Mouse (Mus musculus) heart, embryonic 12.5 days (tissue): ENCODE data around the gene Elmo2. TPM values are rescaled to one million over a fixed set of nuclear protein-coding genes. Genes with fewer than 3 reads are reported as not detected.

Source experiments
- ATAC-seq: fragments of 200-750 bp; cut with Nextera tagmentation; 2 replicates; pipeline ENCODE4 v1.8.0; 2017; ENCODE audit warnings: moderate TSS enrichment, moderate library complexity; ENCODE audit not compliant: insufficient number of reproducible peaks, low FRiP score
- H3K27ac ChIP-seq: fragments of 300-500 bp; sonication (generic); 2 replicates; pipeline ENCODE4 v1.5.1; 2016; ENCODE audit warnings: mild to moderate bottlenecking, moderate library complexity; ENCODE audit not compliant: poor library complexity, severe bottlenecking
- H3K27me3 ChIP-seq: fragments of 300-500 bp; sonication (generic); replicated peaks from 2 replicates; pipeline ENCODE4 v1.6.1; 2016; ENCODE audit warnings: mild to moderate bottlenecking, moderate library complexity
- H3K36me3 ChIP-seq: fragments of 300-500 bp; sonication (generic); 2 replicates; pipeline ENCODE4 v1.6.1; 2016; ENCODE audit warnings: mild to moderate bottlenecking, moderate library complexity
- H3K4me1 ChIP-seq: fragments of 300-500 bp; sonication (generic); replicated peaks from 2 replicates; pipeline ENCODE4 v1.6.1; 2016; ENCODE audit warnings: mild to moderate bottlenecking
- H3K4me2 ChIP-seq: fragments of 300-500 bp; sonication (generic); 2 replicates; pipeline ENCODE4 v1.6.1; 2016; ENCODE audit warnings: mild to moderate bottlenecking, moderate library complexity
- H3K4me3 ChIP-seq: fragments of 300-500 bp; sonication (generic); 2 replicates; pipeline ENCODE4 v1.5.1; 2016; ENCODE audit warnings: mild to moderate bottlenecking
- H3K9ac ChIP-seq: fragments of 300-500 bp; sonication (generic); 2 replicates; pipeline ENCODE4 v1.6.1; 2016; ENCODE audit warnings: mild to moderate bottlenecking, moderate library complexity
- H3K9me3 ChIP-seq: fragments of 300-500 bp; sonication (generic); replicated peaks from 2 replicates; pipeline ENCODE4 v1.6.1; 2016; ENCODE audit warnings: mild to moderate bottlenecking, moderate library complexity
- WGBS: fragments of 180-500 bp; shearing (Covaris S2); methylation state at CpG from one replicate; pipeline ENCODE4 v1.1.7; 2016; 5-methylcytosine and 5-hydroxymethylcytosine counted together
- polyA plus RNA-seq: library from polyadenylated mRNA; unstranded; fragments of >200 nt; fragmentation: Nextera tagmentation; extraction: Ambion mirVana; gene quantifications from 2 replicates; pipeline ENCODE4 v1.2.1, GENCODE M21; 2016

Gene Elmo2
- polyA plus RNA-seq, 1 experiment from 2014 or later: 47.1 TPM

GRCm38 (mm10) chr2:165277188-165277740 is 49.0 kb downstream of the Elmo2 start:
- 80% methylated on average over 5 of the region's 5 CpGs for WGBS
- no peak for ATAC-seq
- H3K27ac ChIP-seq: no peak overlapping the region
- no peak overlapping the region for H3K4me2 ChIP-seq
- H3K4me3 ChIP-seq: no peak overlapping the region
- 0 out of 2 replicates have a peak, but pooled peaks cover 4% of the 10 kb centered on the region for H3K27me3 ChIP-seq
- peaks cover 2% of the 10 kb centered on the region; the same call in 1 of the 2 replicates for H3K4me1 ChIP-seq
- H3K36me3 ChIP-seq: peaks cover 33% of the 10 kb centered on the region
- no peaks in the 10 kb centered on the region for H3K9me3 ChIP-seq
- H3K9ac ChIP-seq: no peak overlapping the region

GRCm38 (mm10) chr2:165275824-165276223 is 50.5 kb downstream of the Elmo2 start:
- Histone ChIP-seq H3K4me3 (no peak overlapping the region), H3K27me3 (0 out of 2 replicates have a peak, but pooled peaks cover 11% of the 10 kb centered on the region), H3K36me3 (peaks cover 25% of the 10 kb centered on the region), H3K4me1 (peaks cover 12% of the 10 kb centered on the region), H3K27ac (no peak overlapping the region), H3K9ac (no peak overlapping the region), H3K9me3 (no peaks in the 10 kb centered on the region), H3K4me2 (no peak overlapping the region)
- no peak for ATAC-seq
- WGBS: 34% methylated on average over 8 of the region's 8 CpGs

- H3K4me2 ChIP-seq: no peak overlapping the region
- peaks cover 19% of the 10 kb centered on the region for H3K36me3 ChIP-seq
- ATAC-seq: 0 out of 2 replicates have a peak, but pooled peaks have one; percentile 6
- H3K4me3 ChIP-seq: no peak overlapping the region
- no peaks in the 10 kb centered on the region for H3K9me3 ChIP-seq
- 56% methylated on average over 8 of the region's 8 CpGs for WGBS
- 0 out of 2 replicates have a peak, but pooled peaks cover 11% of the 10 kb centered on the region for H3K27me3 ChIP-seq
- H3K9ac ChIP-seq: no peak overlapping the region
- peaks cover 19% of the 10 kb centered on the region for H3K4me1 ChIP-seq
- H3K27ac ChIP-seq: no peak overlapping the region
These were observed 51.1 kb downstream of the Elmo2 start for GRCm38 (mm10) chr2:165275124-165275640.

GRCm38 (mm10) chr2:165273589-165273988 is 52.7 kb downstream of the Elmo2 start:
- peaks cover 13% of the 10 kb centered on the region; the same call in 1 of the 2 replicates for H3K27me3 ChIP-seq
- WGBS: 36% methylated on average over 4 of the region's 4 CpGs
- no peak overlapping the region for H3K27ac ChIP-seq
- H3K9ac ChIP-seq: no peak overlapping the region
- ATAC-seq: no peak
- H3K4me1 ChIP-seq: peaks cover 20% of the 10 kb centered on the region
- peaks cover 15% of the 10 kb centered on the region for H3K36me3 ChIP-seq
- no peak overlapping the region for H3K4me3 ChIP-seq
- no peaks in the 10 kb centered on the region for H3K9me3 ChIP-seq
- H3K4me2 ChIP-seq: no peak overlapping the region

GRCm38 (mm10) chr2:165271326-165271725 is 55.0 kb downstream of the Elmo2 start:
- WGBS: 13% methylated on average over 8 of the region's 8 CpGs
- no peaks in the 10 kb centered on the region for H3K36me3 ChIP-seq
- H3K4me3 ChIP-seq: no peak overlapping the region
- ATAC-seq: no peak
- peaks cover 31% of the 10 kb centered on the region for H3K27me3 ChIP-seq
- no peak overlapping the region for H3K9ac ChIP-seq
- H3K4me2 ChIP-seq: peak overlapping the region; percentile 28; the same call in 1 of the 2 replicates
- H3K27ac ChIP-seq: no peak overlapping the region
- peaks cover 20% of the 10 kb centered on the region for H3K4me1 ChIP-seq
- H3K9me3 ChIP-seq: no peaks in the 10 kb centered on the region

GRCm38 (mm10) chr2:165270858-165271257 is 55.4 kb downstream of the Elmo2 start:
- H3K4me1 ChIP-seq: peaks cover 20% of the 10 kb centered on the region
- H3K27ac ChIP-seq: no peak overlapping the region
- no peak overlapping the region for H3K9ac ChIP-seq
- no peaks in the 10 kb centered on the region for H3K36me3 ChIP-seq
- peak overlapping the region; percentile 28 for H3K4me2 ChIP-seq
- ATAC-seq: no peak
- WGBS: 31% methylated on average over 7 of the region's 7 CpGs
- no peak overlapping the region for H3K4me3 ChIP-seq
- H3K27me3 ChIP-seq: peaks cover 35% of the 10 kb centered on the region
- H3K9me3 ChIP-seq: no peaks in the 10 kb centered on the region

- H3K4me2 ChIP-seq: no peak overlapping the region
- H3K27me3 ChIP-seq: peaks cover 58% of the 10 kb centered on the region
- peaks cover 16% of the 10 kb centered on the region for H3K4me1 ChIP-seq
- no peaks in the 10 kb centered on the region for H3K36me3 ChIP-seq
- H3K4me3 ChIP-seq: no peak overlapping the region
- 31% methylated on average over 12 of the region's 12 CpGs for WGBS
- no peak overlapping the region for H3K9ac ChIP-seq
- no peak overlapping the region for H3K27ac ChIP-seq
- no peak for ATAC-seq
- H3K9me3 ChIP-seq: no peaks in the 10 kb centered on the region
These were observed 59.5 kb downstream of the Elmo2 start for GRCm38 (mm10) chr2:165266739-165267138.

GRCm38 (mm10) chr2:165263861-165264260 is 62.4 kb downstream of the Elmo2 start:
- Histone ChIP-seq H3K27ac (no peak overlapping the region), H3K9ac (no peak overlapping the region), H3K4me1 (no peaks in the 10 kb centered on the region), H3K4me3 (no peak overlapping the region), H3K27me3 (peaks cover 80% of the 10 kb centered on the region), H3K36me3 (no peaks in the 10 kb centered on the region), H3K9me3 (no peaks in the 10 kb centered on the region), H3K4me2 (no peak overlapping the region)
- 66% methylated on average over 7 of the region's 7 CpGs for WGBS
- no peak for ATAC-seq

- no peaks in the 10 kb centered on the region for H3K36me3 ChIP-seq
- H3K4me2 ChIP-seq: no peak overlapping the region
- no peak overlapping the region for H3K9ac ChIP-seq
- WGBS: 51% methylated on average over 18 of the region's 18 CpGs
- no peak for ATAC-seq
- no peaks in the 10 kb centered on the region for H3K4me1 ChIP-seq
- no peak overlapping the region for H3K4me3 ChIP-seq
- H3K27ac ChIP-seq: no peak overlapping the region
- H3K27me3 ChIP-seq: peaks cover 86% of the 10 kb centered on the region
- no peaks in the 10 kb centered on the region for H3K9me3 ChIP-seq
These were observed 63.8 kb downstream of the Elmo2 start for GRCm38 (mm10) chr2:165262274-165262990.

- Histone ChIP-seq H3K9ac (no peak overlapping the region), H3K27me3 (peaks cover 90% of the 10 kb centered on the region), H3K36me3 (no peaks in the 10 kb centered on the region), H3K4me3 (no peak overlapping the region), H3K27ac (no peak overlapping the region), H3K4me2 (no peak overlapping the region), H3K4me1 (no peaks in the 10 kb centered on the region), H3K9me3 (no peaks in the 10 kb centered on the region)
- 75% methylated on average over 8 of the region's 8 CpGs for WGBS
- no peak for ATAC-seq
These were observed 66.4 kb downstream of the Elmo2 start for GRCm38 (mm10) chr2:165259859-165260258.

- H3K9ac ChIP-seq: no peak overlapping the region
- H3K4me2 ChIP-seq: no peak overlapping the region
- H3K4me3 ChIP-seq: no peak overlapping the region
- H3K4me1 ChIP-seq: no peaks in the 10 kb centered on the region
- H3K36me3 ChIP-seq: no peaks in the 10 kb centered on the region
- H3K9me3 ChIP-seq: no peaks in the 10 kb centered on the region
- WGBS: 62% methylated on average over 6 of the region's 6 CpGs
- H3K27me3 ChIP-seq: peaks cover 96% of the 10 kb centered on the region
- no peak overlapping the region for H3K27ac ChIP-seq
- ATAC-seq: no peak
These were observed 68.0 kb downstream of the Elmo2 start for GRCm38 (mm10) chr2:165258321-165258720.
